Mouse (Mus musculus): ENCODE measurements around the gene Ankrd6. TPM values are rescaled to one million over a fixed set of nuclear protein-coding genes. Genes with fewer than 3 reads are reported as not detected.

The Ankrd6 gene
- total and polyA plus RNA-seq, 3 experiments = 1.1 to 1.8 TPM; not detected in 1

GRCm38 (mm10) chr4:32909241-32909979, 41.2 kb downstream of the Ankrd6 start:
- Histone ChIP-seq H3K27me3 (ENCODE audit: control insufficient read depth in 1 of 2, insufficient read depth in 2 of 2, low read length in 2 of 2) (no peaks in the 10 kb centered on the region), H3K27ac (ENCODE audit: control insufficient read depth, low read depth, low read length) (peak overlapping the region; percentile 42; the same call in 1 of the 2 replicates), H3K79me2 (ENCODE audit: control insufficient read depth, insufficient read depth, low read length, poor library complexity) (no peaks in the 10 kb centered on the region), H3K4me3 (ENCODE audit: control insufficient read depth in 1 of 2, insufficient read depth in 1 of 2, low read depth in 2 of 2, low read length in 2 of 2) (no peak overlapping the region), H3K36me3 (ENCODE audit: control insufficient read depth in 1 of 2, insufficient read depth in 2 of 2, low read length in 2 of 2) (peaks cover 0 to 9% of the 10 kb centered on the region in 2 experiments; a peak in 2 of 4 replicates), H3K9ac (ENCODE audit: control insufficient read depth, low read depth, low read length, poor library complexity, severe bottlenecking) (no peak overlapping the region), H3K4me1 (ENCODE audit: control insufficient read depth in 1 of 2, insufficient read depth in 2 of 2, low read length in 2 of 2) (peaks cover 0 to 2% of the 10 kb centered on the region in 2 experiments; a peak in 2 of 4 replicates), H3K9me3 (replicated peaks; ENCODE audit: insufficient read depth, low read length) (no peaks in the 10 kb centered on the region)
- DNase-seq (ENCODE audit: low read depth, low spot score) = peak; percentile 92
- TF ChIP-seq TBP (IDR thresholded peaks at IDR 0.05; ENCODE audit: low read depth, low read length) (no peak), HCFC1 (IDR thresholded peaks at IDR 0.05; ENCODE audit: low read depth, low read length) (no peak), KAT2A (conservative IDR thresholded peaks at IDR 0.05; ENCODE audit: low read depth, low read length) (no peak), GABPA (IDR thresholded peaks at IDR 0.05; ENCODE audit: low read depth, low read length) (no peak), TAL1 (IDR thresholded peaks at IDR 0.05; ENCODE audit: low read length) (peak; percentile 81), ZNF384 (IDR thresholded peaks at IDR 0.05; ENCODE audit: low read depth, low read length) (no peak), RCOR1 (IDR thresholded peaks at IDR 0.05; ENCODE audit: low read depth, low read length) (peak; percentile 59; the same call in 1 of the 2 replicates), MXI1 (IDR thresholded peaks at IDR 0.05; ENCODE audit: low read depth, low read length) (no peak), POLR2AphosphoS5 (IDR thresholded peaks at IDR 0.05; ENCODE audit: borderline replicate concordance, low read depth, low read length) (no peak), ETS1 (IDR thresholded peaks at IDR 0.05; ENCODE audit: low read depth, low read length) (peak; percentile 80), MAZ (IDR thresholded peaks at IDR 0.05; ENCODE audit: low read depth, low read length) (no peak), ZC3H11A (IDR thresholded peaks at IDR 0.05; ENCODE audit: low read depth, low read length) (no peak), NRF1 (IDR thresholded peaks at IDR 0.05; ENCODE audit: insufficient read depth, low read depth, low read length, poor library complexity, severe bottlenecking) (no peak), USF2 (IDR thresholded peaks at IDR 0.05; ENCODE audit: borderline replicate concordance in 1 of 2, insufficient read depth in 1 of 2, low read depth in 1 of 2, low read length in 2 of 2) (no peak), MAX (IDR thresholded peaks at IDR 0.05; ENCODE audit: low read length) (no peak), JUND (IDR thresholded peaks at IDR 0.05; ENCODE audit: low read depth, low read length) (no peak), ELF1 (IDR thresholded peaks at IDR 0.05; ENCODE audit: low read depth, low read length) (0 out of 2 replicates have a peak, but pooled peaks have one; percentile 22), MAFK (IDR thresholded peaks at IDR 0.05; ENCODE audit: borderline replicate concordance, low read depth, low read length) (no peak), CTCF (IDR thresholded peaks at IDR 0.05 in 2 of 3, conservative IDR thresholded peaks at IDR 0.05 in 1 of 3; ENCODE audit: control insufficient read depth in 1 of 3, insufficient read depth in 1 of 3, low read depth in 2 of 3, low read length in 3 of 3, poor library complexity in 1 of 3, severe bottlenecking in 1 of 3) (no peak), GATA1 (IDR thresholded peaks at IDR 0.05; ENCODE audit: low read depth, low read length) (peak; percentile 89), POLR2A (IDR thresholded peaks at IDR 0.05; ENCODE audit: control insufficient read depth in 1 of 2, insufficient read depth in 1 of 2, low read depth in 1 of 2, low read length in 2 of 2, poor library complexity in 1 of 2) (no peak), NELFE (IDR thresholded peaks at IDR 0.05; ENCODE audit: low read depth, low read length) (no peak), MYC (IDR thresholded peaks at IDR 0.05; ENCODE audit: low read depth, low read length) (no peak), BHLHE40 (IDR thresholded peaks at IDR 0.05; ENCODE audit: borderline replicate concordance, low read depth, low read length) (peak; percentile 54; the same call in 1 of the 2 replicates), EP300 (IDR thresholded peaks at IDR 0.05; ENCODE audit: low read depth in 1 of 2, low read length in 2 of 2) (peak in 1 of 2 experiments; percentile 82; a peak in 3 of 4 replicates), SIN3A (IDR thresholded peaks at IDR 0.05; ENCODE audit: low read length) (peak; percentile 49; the same call in 1 of the 2 replicates), MYB (IDR thresholded peaks at IDR 0.05; ENCODE audit: low read depth, low read length) (no peak), TCF12 (IDR thresholded peaks at IDR 0.05; ENCODE audit: low read depth, low read length) (peak; percentile 87), CHD2 (IDR thresholded peaks at IDR 0.05; ENCODE audit: low read length) (no peak), SMC3 (IDR thresholded peaks at IDR 0.05; ENCODE audit: low read depth, low read length) (no peak), MEF2A (IDR thresholded peaks at IDR 0.05; ENCODE audit: extremely low read depth, insufficient replicate concordance, low read depth, low read length, poor library complexity, severe bottlenecking) (no peak), USF1 (IDR thresholded peaks at IDR 0.05; ENCODE audit: low read depth, low read length) (no peak), ZKSCAN1 (IDR thresholded peaks at IDR 0.05; ENCODE audit: low read depth, low read length) (no peak), E2F4 (IDR thresholded peaks at IDR 0.05; ENCODE audit: borderline replicate concordance, low read depth, low read length) (no peak), UBTF (IDR thresholded peaks at IDR 0.05; ENCODE audit: borderline replicate concordance, insufficient read depth, low read depth, low read length) (no peak), ZMIZ1 (IDR thresholded peaks at IDR 0.05; ENCODE audit: low read depth, low read length) (no peak)
